Mouse (Mus musculus) embryo, embryonic 10 days (tissue): Measurements from ENCODE around the gene Car5a.

ENCODE experiments used
- DNase-seq: peaks from one replicate; pipeline ENCODE4 v3.0.0-alpha.2; 2015; ENCODE audit warnings: low spot score

Gene Car5a

GRCm38 (mm10) chr8:121905864-121906263, 38.8 kb downstream of the Car5a start:
- no peak for DNase-seq

- DNase-seq, result no peak
Observed at GRCm38 (mm10) chr8:121905420-121905819, 39.3 kb downstream of the Car5a start.

DNA sequence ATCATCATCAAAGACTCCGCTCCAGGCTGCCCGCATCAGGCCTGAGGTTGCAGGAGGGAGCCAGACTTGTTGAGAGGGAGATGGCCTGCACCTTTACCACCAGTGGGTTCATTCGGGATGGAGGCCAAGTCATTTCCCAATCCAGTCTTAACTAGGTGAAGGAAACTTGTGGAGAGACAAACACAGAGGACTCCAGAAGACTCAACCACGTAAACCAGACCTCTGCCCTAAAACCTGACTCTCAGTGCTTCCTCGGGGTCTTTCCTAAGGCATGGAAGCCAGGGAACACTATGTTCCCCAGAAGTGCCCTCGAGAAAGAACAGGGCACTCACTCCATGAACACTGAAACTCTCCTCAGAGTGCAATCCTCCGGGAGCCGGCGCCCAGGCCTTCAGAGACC, 39.7 kb downstream of the Car5a start:
- DNase-seq, result no peak

DNA sequence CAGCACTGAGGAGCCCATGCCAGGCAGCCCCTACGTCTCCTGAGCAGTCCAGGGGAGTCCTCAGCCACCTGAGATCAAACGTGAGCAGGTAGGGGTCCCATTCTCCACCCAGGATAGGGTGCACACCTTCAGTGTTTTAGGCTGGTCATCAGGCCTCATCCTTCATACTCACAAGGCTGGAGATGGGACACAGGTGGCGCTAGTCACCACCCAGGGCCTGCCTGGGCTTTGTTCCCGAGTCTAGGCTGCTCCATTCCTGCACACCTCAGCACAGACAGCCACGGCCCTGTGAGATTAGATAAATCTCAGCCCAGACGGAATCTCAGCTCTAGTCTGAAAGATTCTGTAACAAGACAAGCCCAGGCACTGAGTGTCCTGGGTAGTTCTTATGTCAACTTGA, 40.7 kb downstream of the Car5a start:
- DNase-seq, result no peak

DNA sequence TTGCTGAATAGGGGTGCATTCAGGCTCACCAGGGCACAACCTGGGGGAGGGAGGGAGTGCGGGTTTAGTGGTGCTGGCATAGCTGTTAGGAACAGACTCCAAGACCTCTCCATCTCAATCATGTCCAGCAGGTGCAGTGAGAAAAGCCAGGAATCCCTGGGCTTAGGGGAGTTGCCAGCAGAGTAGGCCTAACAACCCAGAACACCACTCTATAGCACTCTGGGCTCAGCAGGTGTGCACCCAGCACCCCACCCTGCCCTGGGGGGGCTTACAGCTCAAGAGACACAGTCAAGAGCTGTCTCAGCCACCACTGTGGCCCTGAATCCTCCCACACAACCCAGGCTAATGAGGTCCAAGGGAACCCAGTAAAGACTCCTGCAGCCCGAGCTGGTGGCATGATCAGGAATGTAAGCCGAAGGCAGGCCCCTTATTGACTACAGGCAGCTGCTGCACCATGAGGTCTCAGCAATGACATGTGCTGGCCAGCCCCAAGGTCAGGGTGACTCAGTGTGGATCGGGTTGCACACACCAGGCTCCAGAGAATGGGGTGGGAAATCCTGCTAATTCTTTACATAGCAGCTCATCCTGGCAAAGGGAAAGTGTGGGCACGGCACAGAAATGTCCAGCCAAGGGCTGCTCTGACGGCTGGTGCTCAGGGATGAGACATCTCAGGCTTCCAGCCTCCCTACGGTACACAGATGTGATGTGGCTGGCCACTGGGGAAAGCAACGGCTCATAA, 43.0 kb downstream of the Car5a start:
- peak; percentile 56 for DNase-seq

DNA sequence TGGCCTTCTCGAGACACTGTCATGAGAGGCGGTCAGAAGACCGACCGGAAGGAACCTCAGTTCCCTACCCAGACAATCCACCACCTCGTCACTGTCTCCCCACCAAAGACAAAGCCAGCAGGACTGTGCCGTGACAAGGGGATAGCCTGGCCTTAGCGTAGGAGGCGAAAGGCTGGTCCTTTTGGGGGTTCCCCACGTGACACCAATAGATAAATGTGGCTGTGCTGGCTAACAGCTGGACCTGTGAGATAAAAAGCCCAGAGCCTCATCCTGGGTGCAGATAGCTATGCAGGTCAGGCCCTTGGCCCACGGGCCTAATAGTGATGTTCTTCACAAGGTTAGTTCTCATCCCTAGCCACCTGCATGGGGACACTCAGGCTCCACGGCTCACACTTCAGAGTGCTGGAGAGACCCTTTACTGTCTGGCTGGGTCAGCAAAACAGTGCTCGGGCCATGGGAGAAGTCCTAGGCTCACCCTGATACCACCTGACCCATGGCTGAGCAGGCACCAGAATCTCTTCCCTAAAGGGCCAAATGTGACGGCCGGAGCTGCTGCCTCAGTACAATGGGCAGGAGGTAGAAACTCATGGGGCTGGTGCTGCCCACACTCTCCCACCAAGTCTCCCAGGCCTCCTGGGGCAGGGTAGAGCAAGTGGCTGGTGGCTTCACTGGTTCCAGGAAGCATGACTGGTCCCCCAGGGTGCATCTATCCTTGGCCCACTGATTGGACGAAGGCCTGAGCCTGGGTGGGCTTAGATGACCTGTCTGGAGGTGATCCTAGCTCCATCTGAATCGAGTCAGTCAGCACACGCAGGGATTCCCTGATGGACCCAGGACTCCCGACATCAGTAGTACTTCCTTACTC, 45.3 kb downstream of the Car5a start:
- peak; percentile 35 for DNase-seq

DNA sequence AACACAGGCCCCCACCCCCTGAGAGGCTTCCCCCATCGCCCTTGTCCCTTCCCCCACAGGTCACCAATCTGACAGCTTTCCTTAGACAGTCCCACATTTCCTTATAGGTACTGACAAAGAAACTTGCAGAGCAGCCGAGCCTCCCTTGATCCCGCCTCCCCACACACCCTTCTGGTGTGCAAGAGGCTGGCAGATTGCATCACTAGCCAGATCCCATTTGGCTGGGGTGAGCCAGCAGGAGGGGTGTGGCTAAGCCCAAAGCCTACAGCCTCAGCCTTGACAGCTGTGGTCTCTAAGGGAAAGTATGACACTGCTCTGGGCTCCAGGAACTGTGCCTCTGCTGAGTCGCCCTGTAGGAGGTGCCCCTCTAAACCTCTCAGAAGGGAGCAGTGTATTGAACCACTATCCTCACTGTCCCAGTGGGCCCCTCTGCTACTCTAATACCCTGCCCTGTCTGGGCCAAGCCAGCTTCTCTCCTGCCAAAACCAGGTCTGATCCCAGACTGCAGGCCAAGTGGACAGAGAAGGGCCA, 46.2 kb downstream of the Car5a start:
- peak; percentile 87 for DNase-seq

GRCm38 (mm10) chr8:121897871-121898381, 46.8 kb downstream of the Car5a start:
- DNase-seq, result peak; percentile 56

DNA sequence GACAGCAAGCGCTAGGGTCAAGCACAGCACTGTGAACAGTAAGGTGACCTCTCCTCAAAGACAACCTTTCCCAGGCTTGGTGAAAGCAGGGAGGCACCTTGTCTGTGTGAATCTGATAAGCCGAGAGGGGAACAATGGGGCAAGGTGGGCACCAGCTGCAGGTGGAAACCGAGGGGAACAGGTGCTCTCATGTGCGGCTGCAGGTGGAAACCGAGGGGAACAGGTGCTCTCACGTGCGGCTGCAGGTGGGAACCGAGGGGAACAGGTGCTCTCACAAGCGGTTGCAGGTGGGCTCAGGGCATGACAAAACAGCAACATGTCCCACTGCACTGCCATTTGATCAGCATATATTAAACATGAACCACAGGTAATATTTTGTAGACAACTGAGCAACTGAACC, 47.5 kb downstream of the Car5a start:
- no peak for DNase-seq

DNA sequence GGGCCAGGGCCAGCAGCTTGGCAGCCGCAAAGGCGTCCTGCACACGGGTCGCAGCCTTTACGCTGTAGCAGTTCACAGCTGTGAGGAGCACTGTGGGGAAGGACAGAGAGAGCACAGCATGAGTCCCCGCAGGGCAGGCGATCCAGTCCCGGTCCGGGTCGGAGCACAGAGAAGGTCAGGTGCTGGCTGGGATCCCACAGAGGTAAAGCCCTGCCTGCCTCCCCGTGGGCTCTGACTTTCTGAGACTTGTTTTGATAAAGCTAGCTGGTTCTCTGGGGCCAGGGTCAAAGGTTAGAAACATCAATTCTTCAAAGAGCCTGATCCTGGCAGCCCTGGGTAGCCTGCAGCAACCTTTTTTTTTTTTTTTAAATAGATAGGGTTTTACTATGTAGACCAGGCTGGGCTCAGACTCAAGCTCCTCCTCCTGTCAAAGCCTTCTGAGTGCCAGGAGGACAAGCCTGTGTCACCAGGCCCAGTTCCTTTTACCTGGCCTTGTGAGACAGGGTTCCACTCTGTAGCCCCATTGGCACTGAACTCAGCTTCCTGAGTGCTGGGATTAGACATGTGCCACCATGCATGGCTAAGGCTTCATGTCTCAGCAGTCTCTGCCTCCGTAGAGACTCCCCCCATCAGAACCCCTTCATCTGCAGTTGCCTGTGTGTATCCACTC, 48.1 kb downstream of the Car5a start:
- DNase-seq, result peak; percentile 60

- no peak for DNase-seq
Observed at GRCm38 (mm10) chr8:121895910-121896309, 48.8 kb downstream of the Car5a start.

GRCm38 (mm10) chr8:121892875-121893274, 51.8 kb downstream of the Car5a start:
- no peak for DNase-seq

- DNase-seq, result no peak
Observed at GRCm38 (mm10) chr8:121889810-121890785, 54.6 kb downstream of the Car5a start.

DNA sequence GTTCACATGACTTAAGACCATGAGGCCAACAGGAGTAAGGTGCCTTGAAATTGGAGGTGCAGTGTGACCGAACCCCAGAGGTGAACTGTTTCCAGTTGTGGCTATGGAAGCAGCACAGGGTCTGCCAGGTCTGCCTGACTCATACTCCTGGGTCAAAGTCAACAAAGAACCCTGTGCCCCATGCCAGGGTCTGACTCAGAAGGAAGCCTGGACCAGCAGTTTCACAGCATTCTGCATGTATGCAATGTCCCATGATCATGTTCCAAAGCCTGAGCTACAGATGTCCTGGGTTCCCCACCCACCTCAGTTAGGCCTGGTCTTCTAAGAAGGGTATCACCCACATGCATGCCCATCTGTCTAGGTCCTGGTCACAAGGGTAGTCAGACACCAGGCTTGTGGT, 55.4 kb downstream of the Car5a start:
- DNase-seq, result no peak

DNA sequence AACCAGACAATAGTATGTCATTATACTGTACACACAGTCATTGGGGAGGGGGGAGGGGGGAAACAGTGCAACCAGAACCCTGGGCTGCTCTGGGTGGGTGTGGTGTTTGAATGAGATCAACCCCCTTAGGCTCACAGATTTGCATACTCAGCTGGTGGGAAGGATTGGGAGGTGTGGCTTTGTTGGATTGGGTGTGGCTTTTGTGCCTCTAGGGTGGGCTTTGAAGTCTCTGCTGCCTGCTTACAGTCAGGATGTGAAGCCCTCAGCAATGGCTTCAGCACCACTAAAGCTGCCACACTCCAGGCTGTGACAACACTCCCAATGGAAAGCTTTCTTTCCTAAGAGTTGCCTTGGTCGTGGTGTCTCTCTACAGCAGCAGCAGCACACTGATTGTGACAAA, 57.2 kb downstream of the Car5a start:
- no peak for DNase-seq

DNA sequence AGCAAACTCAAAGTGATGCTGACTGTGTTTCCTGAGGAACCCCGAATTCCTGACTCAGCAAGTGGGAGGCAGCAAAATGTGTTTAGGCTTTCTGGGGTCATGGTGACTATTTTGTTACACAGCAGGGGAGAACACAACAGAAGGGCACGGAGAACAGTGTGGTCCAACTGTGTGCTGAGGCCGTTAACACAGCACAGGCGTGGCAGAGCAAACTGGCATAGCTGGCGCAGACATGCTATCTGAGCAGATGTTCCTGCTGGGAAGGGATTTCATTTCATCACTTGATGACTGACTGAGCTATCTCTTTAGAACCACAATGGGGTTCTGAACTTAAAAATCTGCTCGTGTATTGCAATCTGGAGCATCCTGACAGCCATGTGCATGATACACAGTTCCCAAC, 59.3 kb downstream of the Car5a start:
- DNase-seq, result no peak

DNA sequence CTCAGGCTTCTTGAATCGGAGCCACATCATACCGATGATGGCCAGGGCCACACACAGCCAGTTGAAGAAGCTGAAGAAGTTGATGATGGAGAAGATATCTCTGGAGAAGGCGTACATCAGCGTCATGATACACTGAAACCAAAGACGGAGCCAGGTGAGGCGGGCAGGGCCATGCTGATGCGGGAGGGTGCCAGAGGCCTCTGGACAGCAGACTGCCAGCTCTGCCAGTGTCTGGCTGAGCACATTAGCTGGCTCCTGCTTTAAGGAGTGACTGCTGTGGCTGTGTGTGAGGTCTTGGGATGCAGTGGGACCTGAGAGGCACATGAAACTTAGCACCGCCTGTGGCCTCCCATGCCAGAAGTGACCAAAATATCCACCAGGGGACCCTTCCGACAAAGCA, 59.7 kb downstream of the Car5a start:
- DNase-seq, result no peak

GRCm38 (mm10) chr8:121884181-121884580, 60.5 kb downstream of the Car5a start:
- DNase-seq, result no peak

GRCm38 (mm10) chr8:121881921-121882320, 62.8 kb downstream of the Car5a start:
- DNase-seq, result no peak

DNA sequence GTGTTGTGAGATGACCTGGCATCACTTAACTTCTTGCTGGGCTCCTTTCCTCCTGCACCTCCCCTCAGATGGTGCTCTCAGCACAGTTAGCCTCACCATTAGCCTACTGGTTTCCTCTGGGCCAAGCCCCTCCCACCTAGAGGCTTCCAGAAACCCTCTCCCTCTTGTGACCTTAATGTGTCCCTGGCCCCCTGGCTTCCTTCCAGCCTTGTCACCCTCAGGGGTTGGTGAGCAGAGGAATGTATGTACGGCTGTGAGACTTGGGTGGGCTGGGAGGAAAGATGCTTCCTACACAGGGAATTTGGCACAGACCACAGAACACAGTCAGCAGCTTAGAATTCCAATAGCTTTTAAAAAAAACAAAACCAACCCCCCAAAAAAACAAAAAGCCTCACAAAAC, 63.9 kb downstream of the Car5a start:
- no peak for DNase-seq

DNA sequence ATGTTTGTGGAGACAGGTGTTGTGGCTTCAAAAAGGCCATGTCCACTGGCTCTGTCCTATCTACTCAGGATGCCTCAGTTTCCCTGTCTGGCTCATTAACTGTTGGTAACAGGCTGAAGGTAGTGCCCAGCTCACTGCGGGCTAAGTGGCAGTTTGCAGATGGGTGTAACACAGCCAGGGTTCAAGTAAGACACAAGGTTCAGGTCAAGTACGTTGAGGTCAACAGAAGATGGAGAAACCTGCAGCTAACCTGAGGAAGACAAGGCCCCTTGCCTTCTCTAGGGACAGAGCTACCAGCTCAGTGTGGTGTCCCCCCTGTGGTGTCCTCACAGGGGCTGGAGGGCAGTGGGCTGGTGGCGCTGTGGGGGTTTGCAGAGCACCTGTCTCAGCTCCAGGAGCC, 65.0 kb downstream of the Car5a start:
- no peak for DNase-seq
